Mouse (Mus musculus) stomach, postnatal 0 days (tissue): ENCODE measurements around the gene Ciart. TPM values are rescaled to one million over a fixed set of nuclear protein-coding genes. Genes with fewer than 3 reads are reported as not detected.
A peak's percentile ranks its signal among the peaks of the same experiment; 100 is the strongest.
"Not testable (repeated sequence)": the region's sequence is repeated elsewhere in the genome, so short reads cannot be mapped to it uniquely, and the experiment has no call there.

Source experiments
- ATAC-seq: fragments of 200-750 bp; cut with Nextera tagmentation; 2 replicates; pipeline ENCODE4 v1.8.0; 2017; ENCODE audit not compliant: low FRiP score, low TSS enrichment
- DNase-seq: peaks from one replicate; pipeline ENCODE4 v3.0.0-alpha.2; 2016; ENCODE audit warnings: low spot score
- H3K27ac ChIP-seq: fragments of 300-500 bp; sonication (generic); replicated peaks from 2 replicates; pipeline ENCODE4 v1.5.1; 2014; ENCODE audit warnings: mild to moderate bottlenecking, control low read depth
- H3K27me3 ChIP-seq: fragments of 300-500 bp; sonication (generic); 2 replicates; pipeline ENCODE4 v1.6.1; 2014; ENCODE audit warnings: low read length; ENCODE audit not compliant: control insufficient read depth, insufficient read depth
- H3K36me3 ChIP-seq: fragments of 300-500 bp; sonication (generic); 2 replicates; pipeline ENCODE4 v1.6.1; 2014; ENCODE audit warnings: low read length, mixed read lengths; ENCODE audit not compliant: control insufficient read depth, insufficient read depth
- H3K4me1 ChIP-seq: fragments of 300-500 bp; sonication (generic); replicated peaks from 2 replicates; pipeline ENCODE4 v1.6.1; 2014; ENCODE audit warnings: antibody characterized with exemption; ENCODE audit not compliant: control insufficient read depth, insufficient read depth
- H3K4me2 ChIP-seq: fragments of 300-500 bp; sonication (generic); replicated peaks from 2 replicates; pipeline ENCODE4 v1.6.1; 2014; ENCODE audit warnings: low read depth, mild to moderate bottlenecking, control low read depth, moderate library complexity
- H3K4me3 ChIP-seq: fragments of 300-500 bp; sonication (generic); 2 replicates; pipeline ENCODE4 v1.5.1; 2014; ENCODE audit warnings: low read depth, low read length, control low read depth
- H3K9ac ChIP-seq: fragments of 300-500 bp; sonication (generic); 2 replicates; pipeline ENCODE4 v1.6.1; 2014; ENCODE audit warnings: mild to moderate bottlenecking, low read length, control low read depth, mixed read lengths
- H3K9me3 ChIP-seq: fragments of 300-500 bp; sonication (generic); 2 replicates; pipeline ENCODE4 v1.6.1; 2016; ENCODE audit warnings: low read length; ENCODE audit not compliant: control insufficient read depth
- CTCF ChIP-seq: IDR thresholded peaks from 2 replicates; pipeline ENCODE4 v1.5.1; 2016; ENCODE audit warnings: antibody characterized with exemption, low read depth, mild to moderate bottlenecking, moderate library complexity
- EP300 ChIP-seq: optimal IDR thresholded peaks from 2 replicates; pipeline ENCODE3; 2016; ENCODE audit warnings: antibody characterized with exemption
- WGBS: fragments of 180-500 bp; shearing (Covaris S2); extraction: QIAGEN DNeasy Blood & Tissue Kit; methylation state at CpG from one replicate; pipeline ENCODE4 v1.1.7; 2014; 5-methylcytosine and 5-hydroxymethylcytosine counted together
- polyA plus RNA-seq: library from polyadenylated mRNA; unstranded; fragments of >200 nt; fragmentation: Nextera tagmentation; extraction: Ambion mirVana; gene quantifications from 2 replicates; pipeline ENCODE4 v1.2.1, GENCODE M21; 2015

The Ciart gene
- polyA plus RNA-seq, 1 experiment from 2014 or later: 3.2 TPM

DNA sequence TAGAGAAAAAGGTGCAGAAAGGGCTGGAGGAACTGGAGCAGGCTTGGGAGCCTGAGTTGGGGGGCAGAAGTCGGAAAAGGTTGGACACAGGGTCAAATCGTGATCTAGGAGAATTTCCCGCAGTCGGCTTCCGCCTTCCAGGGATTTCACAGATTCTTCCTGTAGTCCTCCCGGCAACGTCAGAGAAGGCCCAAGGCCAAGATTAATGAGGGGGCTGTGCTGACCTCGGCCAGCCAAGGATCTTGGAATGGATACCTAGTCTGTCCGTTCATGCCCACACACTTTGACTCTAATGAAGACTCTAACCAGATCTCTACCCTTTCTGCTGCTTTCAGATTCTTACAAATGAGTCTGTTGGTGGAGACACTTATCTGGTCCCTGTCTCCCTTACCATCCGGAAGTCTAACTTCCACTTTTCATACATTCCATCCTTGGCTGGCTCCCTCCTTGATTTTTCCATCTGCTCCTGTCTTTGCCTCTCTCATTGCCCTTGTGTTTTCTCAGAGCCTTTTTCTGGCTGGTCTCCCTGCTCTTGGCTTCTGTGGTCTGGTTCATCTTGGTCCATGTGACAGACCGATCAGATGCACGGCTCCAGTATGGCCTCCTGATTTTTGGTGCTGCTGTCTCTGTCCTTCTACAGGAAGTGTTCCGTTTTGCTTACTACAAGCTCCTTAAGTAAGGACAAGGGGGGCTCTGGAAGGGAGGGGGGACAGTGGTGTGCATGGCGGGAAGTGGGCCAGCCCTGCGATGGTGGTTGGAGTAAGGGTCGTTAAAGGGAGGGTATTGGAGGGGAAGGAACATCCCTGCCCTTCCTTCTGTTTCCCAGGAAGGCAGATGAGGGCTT, 12.5 kb upstream of the Ciart start:
- ATAC-seq (0 out of 2 replicates have a peak, but pooled peaks have one; percentile 1), DNase-seq (peak; percentile 54)
- TF ChIP-seq EP300: no peak
- no peak for TF ChIP-seq CTCF

DNA sequence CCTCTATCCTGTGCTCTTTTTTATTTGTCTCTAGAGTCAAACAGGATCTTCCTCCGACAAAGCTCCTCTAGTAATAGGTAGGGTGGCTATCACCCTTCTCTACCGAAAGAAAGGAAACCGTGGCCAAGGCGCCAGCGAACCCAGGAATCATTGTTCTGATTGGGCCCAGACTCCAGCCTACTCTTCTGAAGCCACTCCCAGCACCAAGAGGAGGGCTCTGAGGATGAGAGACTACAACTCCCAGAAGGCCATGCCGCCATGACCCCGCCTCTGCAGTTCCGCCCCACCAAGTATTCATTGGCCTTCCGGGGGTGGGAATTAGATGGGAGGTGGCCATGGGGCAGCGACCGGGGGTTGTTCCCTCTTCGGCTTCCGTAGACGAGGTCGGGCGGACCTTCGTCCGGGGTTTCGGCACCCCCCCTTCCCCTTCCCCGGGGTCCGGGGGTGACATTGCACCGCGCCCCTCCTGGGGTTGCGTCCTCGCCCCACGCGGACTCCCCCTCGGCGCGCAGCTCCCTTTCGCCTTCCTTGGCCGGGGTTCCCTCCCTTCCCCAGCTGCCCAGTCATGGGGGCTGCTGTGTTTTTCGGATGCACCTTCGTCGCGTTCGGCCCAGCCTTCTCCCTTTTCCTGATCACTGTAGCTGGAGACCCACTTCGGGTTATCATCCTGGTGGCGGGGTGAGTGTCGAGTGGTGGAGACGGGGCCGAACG, 11.7 kb upstream of the Ciart start, which contains the start of gene Aph1a:
TSS of gene Aph1a (plus strand) at position 364 of the 711 bp plus-strand sequence.
- Histone ChIP-seq H3K4me2 (peak within 1 kb of the TSS; percentile 77), H3K9ac (peak within 1 kb of the TSS; percentile 74), H3K4me3 (peak within 1 kb of the TSS; percentile 58), H3K27ac (peak within 1 kb of the TSS; percentile 87)
- ATAC-seq: peak; percentile 98
- H3K9me3 ChIP-seq, H3K4me1 ChIP-seq, H3K27me3 ChIP-seq, H3K36me3 ChIP-seq: not testable (repeated sequence)
- WGBS: under 1% methylated on average over 24 of the region's 43 CpGs
- DNase-seq: peak; percentile 96

More for the DNA sequence above, 12.5 kb upstream of the Ciart start:
- Histone ChIP-seq H3K36me3 (0 out of 2 replicates have a peak, but pooled peaks cover 5% of the 10 kb centered on the region), H3K4me1 (0 out of 2 replicates have a peak, but pooled peaks cover 3% of the 10 kb centered on the region), H3K4me3 (peak overlapping the region; percentile 58), H3K27me3 (no peaks in the 10 kb centered on the region), H3K9ac (peak overlapping the region; percentile 74), H3K27ac (peak overlapping the region; percentile 87), H3K4me2 (peak overlapping the region; percentile 77), H3K9me3 (no peaks in the 10 kb centered on the region)
- WGBS: 5% methylated on average over 14 of the region's 16 CpGs

DNA sequence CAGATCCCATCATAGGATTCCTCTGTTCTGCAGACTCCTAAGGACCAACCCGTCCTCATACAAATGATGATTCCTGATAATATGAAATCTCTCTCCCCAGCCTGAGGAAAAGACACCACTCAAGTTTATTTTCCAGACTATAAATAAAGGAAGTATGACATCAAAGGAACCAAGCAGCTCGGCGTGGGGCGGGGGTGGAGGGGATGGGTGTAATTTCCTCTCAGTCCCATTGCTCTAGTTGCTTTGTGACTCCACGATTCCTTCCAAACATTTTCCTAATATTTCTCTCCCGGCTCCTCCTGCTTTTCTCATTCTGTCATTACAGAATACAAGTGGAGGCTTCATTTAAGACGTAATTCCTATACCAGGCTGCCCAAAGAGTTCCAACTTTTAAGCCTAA, 11.1 kb upstream of the Ciart start:
- DNase-seq: no peak
- 0 out of 2 replicates have a peak, but pooled peaks cover 3% of the 10 kb centered on the region for H3K4me1 ChIP-seq
- no peaks in the 10 kb centered on the region for H3K27me3 ChIP-seq
- H3K4me3 ChIP-seq: peak overlapping the region; percentile 58
- H3K9me3 ChIP-seq: no peaks in the 10 kb centered on the region
- H3K36me3 ChIP-seq: 0 out of 2 replicates have a peak, but pooled peaks cover 4% of the 10 kb centered on the region
- peak overlapping the region; percentile 57 for H3K4me2 ChIP-seq
- TF ChIP-seq EP300: no peak
- no peak for TF ChIP-seq CTCF
- H3K27ac ChIP-seq: peak overlapping the region; percentile 79
- 11% methylated on average over 7 of the region's 7 CpGs for WGBS
- 0 out of 2 replicates have a peak overlapping the region, but pooled peaks have one; percentile 50 for H3K9ac ChIP-seq
- no peak for ATAC-seq

DNA sequence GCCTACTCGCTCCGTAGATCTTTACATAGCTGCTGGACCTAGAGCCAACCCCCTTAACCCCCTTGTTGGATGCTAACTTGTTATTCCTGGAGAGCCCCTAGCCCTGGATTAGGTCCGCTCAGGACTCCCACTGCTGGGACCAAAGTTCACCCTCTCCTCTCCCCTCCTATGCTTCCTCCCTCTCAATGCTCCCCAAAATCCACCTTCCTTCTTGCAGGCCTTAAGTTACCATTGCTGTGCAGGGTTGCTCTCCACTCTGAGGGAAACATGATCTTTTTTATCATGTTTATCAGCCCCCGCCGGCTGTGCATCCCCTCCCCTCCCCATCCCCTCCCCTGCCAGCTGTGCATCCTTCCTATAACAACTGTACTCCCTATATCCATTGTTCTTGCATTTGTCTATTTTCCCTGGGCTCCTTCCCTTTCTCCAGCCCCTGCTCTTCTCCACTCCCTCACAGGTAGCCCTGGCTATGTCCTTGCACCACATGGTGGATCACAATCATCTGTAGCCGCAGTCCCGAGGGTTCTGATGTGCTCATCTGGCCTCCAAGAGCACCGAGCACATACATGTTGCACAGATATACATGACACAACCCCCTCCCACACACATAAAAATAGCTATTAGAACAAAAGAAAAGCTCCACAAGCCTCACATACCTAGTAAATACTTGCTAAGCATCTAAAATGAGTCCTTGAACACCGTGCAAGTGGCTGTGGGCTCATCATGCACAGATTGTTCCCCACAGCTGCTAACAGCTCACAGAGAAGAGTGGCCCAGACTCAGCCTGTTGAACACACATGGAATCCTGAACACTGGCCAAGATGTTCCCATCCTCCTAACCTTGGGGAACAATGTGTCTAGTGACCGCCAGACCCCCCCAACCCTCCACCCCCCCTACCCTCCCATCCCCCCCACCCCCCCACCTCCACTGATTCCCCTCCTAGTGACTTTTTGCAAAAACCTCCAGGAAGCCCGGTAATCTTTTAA, 10.3 kb upstream of the Ciart start:
- Histone ChIP-seq H3K36me3 (no peaks in the 10 kb centered on the region), H3K27ac (peak overlapping the region; percentile 79), H3K9ac (no peak overlapping the region), H3K4me2 (peak overlapping the region; percentile 43), H3K9me3 (no peaks in the 10 kb centered on the region), H3K27me3 (no peaks in the 10 kb centered on the region), H3K4me3 (peak overlapping the region; percentile 31; the same call in 1 of the 2 replicates), H3K4me1 (0 out of 2 replicates have a peak, but pooled peaks cover 3% of the 10 kb centered on the region)
- ATAC-seq (no peak), DNase-seq (no peak)
- TF ChIP-seq EP300 (no peak), CTCF (no peak)
- 38% methylated on average over 11 of the region's 11 CpGs for WGBS
